In genomic region chr11:117484198-117484597, GRCm38 (mm10) we compare ENCODE assay signal across 8 mouse cellular contexts. TPM values are rescaled to one million over a fixed set of nuclear protein-coding genes. Genes with fewer than 3 reads are reported as not detected.
A peak's percentile ranks its signal among the peaks of the same experiment; 100 is the strongest.
DNase-seq lines count a peak whose midpoint lies in the region; ATAC-seq and TF ChIP-seq lines count a peak whose summit lies in the region.

Gm11733 (plus strand) TSS chr11:117484368.

- H3K4me3 ChIP-seq in megakaryocyte, embryonic 14.5 days (replicated peaks), result peak within 1 kb of the TSS; percentile 83
- H3K4me3 ChIP-seq in midbrain, embryonic 10.5 days, result peak within 1 kb of the TSS; percentile 39
- H3K4me3 ChIP-seq in stomach, postnatal 0 days (ENCODE audit: low read depth, low read length), result no peak within 1 kb of the TSS

- peaks cover 22% of the 10 kb centered on the region for H3K9me3 ChIP-seq in megakaryocyte, embryonic 14.5 days
- H3K9me3 ChIP-seq in midbrain, embryonic 10.5 days (replicated peaks), result peaks cover 7% of the 10 kb centered on the region; the same call in 1 of the 2 replicates
- 0 out of 2 replicates have a peak, but pooled peaks cover 2% of the 10 kb centered on the region for H3K9me3 ChIP-seq in stomach, postnatal 0 days (ENCODE audit: control insufficient read depth, low read length)

- WGBS in midbrain, embryonic 10.5 days, result 33% methylated on average over 12 of the region's 12 CpGs
- 42% methylated on average over 12 of the region's 12 CpGs for WGBS in stomach, postnatal 0 days

- peak; percentile 14 to 39 for DNase-seq in adrenal gland, adult (ENCODE audit: inconsistent age in 2 of 2, low spot score in 1 of 2)
- DNase-seq in adrenal gland, postnatal 4 days (ENCODE audit: low spot score in 2 of 2), result no peak
- peak; percentile 70 to 81 for DNase-seq in layer of hippocampus, adult 18-20 months (ENCODE audit: low spot score in 2 of 2)
- no peak for DNase-seq in midbrain, embryonic 10.5 days (ENCODE audit: low spot score)
- DNase-seq in stomach, postnatal 0 days (ENCODE audit: low spot score), result no peak

- no peak for ATAC-seq in megakaryocyte, adult 5-6 weeks (ENCODE audit: poor library complexity, severe bottlenecking)
- no peak for ATAC-seq in stomach, postnatal 0 days (ENCODE audit: low FRiP score, low TSS enrichment)
- ATAC-seq in megakaryocyte progenitor cell, adult 5-6 weeks (replicated peaks; ENCODE audit: poor library complexity), result no peak

- TF ChIP-seq CTCF in stomach, postnatal 0 days (IDR thresholded peaks at IDR 0.05; ENCODE audit: low read depth), result no peak

- H3K9ac ChIP-seq in stomach, postnatal 0 days (ENCODE audit: low read length), result no peak within 1 kb of the TSS

- H3K27ac ChIP-seq in midbrain, embryonic 10.5 days (replicated peaks), result peak within 1 kb of the TSS; percentile 83
- no peak within 1 kb of the TSS; the same call in 1 of the 2 replicates for H3K27ac ChIP-seq in stomach, postnatal 0 days (replicated peaks)

- no peaks in the 10 kb centered on the region for H3K36me3 ChIP-seq in megakaryocyte, embryonic 14.5 days (replicated peaks; ENCODE audit: low read length)
- H3K36me3 ChIP-seq in midbrain, embryonic 10.5 days, result no peaks in the 10 kb centered on the region
- no peaks in the 10 kb centered on the region for H3K36me3 ChIP-seq in stomach, postnatal 0 days (ENCODE audit: control insufficient read depth, insufficient read depth, low read length)

- no peak for TF ChIP-seq EP300 in stomach, postnatal 0 days (optimal IDR thresholded peaks at IDR 0.05)

- H3K4me1 ChIP-seq in megakaryocyte, embryonic 14.5 days, result peaks cover 13% of the 10 kb centered on the region
- H3K4me1 ChIP-seq in midbrain, embryonic 10.5 days, result peaks cover 63% of the 10 kb centered on the region
- H3K4me1 ChIP-seq in stomach, postnatal 0 days (replicated peaks; ENCODE audit: control insufficient read depth, insufficient read depth), result peaks cover 2% of the 10 kb centered on the region; the same call in 1 of the 2 replicates

- peaks cover 72% of the 10 kb centered on the region for H3K27me3 ChIP-seq in megakaryocyte, embryonic 14.5 days (replicated peaks)
- H3K27me3 ChIP-seq in midbrain, embryonic 10.5 days (ENCODE audit: low read depth, poor library complexity, severe bottlenecking), result peaks cover 24% of the 10 kb centered on the region; the same call in 1 of the 2 replicates
- H3K27me3 ChIP-seq in stomach, postnatal 0 days (ENCODE audit: control insufficient read depth, insufficient read depth, low read length), result no peaks in the 10 kb centered on the region

- peak within 1 kb of the TSS; percentile 49 for H3K4me2 ChIP-seq in stomach, postnatal 0 days (replicated peaks; ENCODE audit: low read depth)

RNA-seq across cellular contexts. Expression of gene Gm11733, which starts in this region (rescaled TPM):
- total RNA-seq in adrenal gland, postnatal 4 days (2021), result not detected
- polyA plus RNA-seq in megakaryocyte, embryonic 14.5 days (2012; ENCODE audit: insufficient read depth, low replicate concordance), result not detected in 2 replicates
- not detected in 2 replicates for total RNA-seq in megakaryocyte, adult 5-6 weeks (2015)
- total RNA-seq in megakaryocyte, adult 5-6 weeks (2017), result not detected in 2 replicates
- under 1 TPM in 1 of 2 experiments, not detected in 1; 0.22 TPM for total RNA-seq in layer of hippocampus, adult 18-20 months (2021)
- polyA plus RNA-seq in midbrain, embryonic 10.5 days (2016; fragmentation: Nextera tagmentation; extraction: Ambion mirVana), result 0.06 TPM in 1 of 2 replicates, not detected in the other
- not detected in 2 replicates for polyA plus RNA-seq in stomach, postnatal 0 days (2015; fragmentation: Nextera tagmentation; extraction: Ambion mirVana)
- not detected in 2 replicates for total RNA-seq in megakaryocyte progenitor cell, adult 5-6 weeks (2015)
- total RNA-seq in megakaryocyte progenitor cell, adult 5-6 weeks (2017), result not detected in 2 replicates

Comparison
In these comparisons a context has a peak if more than half of its experiments do, and no peak if none do; other contexts are left out.
1. DNase-seq: peak in adrenal gland, adult (2 of 2); none in adrenal gland, postnatal 4 days (0 of 2), midbrain, embryonic 10.5 days (single experiment) and stomach, postnatal 0 days (single experiment).
2. Peak in DNase-seq in layer of hippocampus, adult 18-20 months; RNA of the gene not detected or under 1 TPM.